Mouse (Mus musculus) cortical plate, adult 2 months (tissue): ENCODE measurements around the gene Igfbp1. TPM values are rescaled to one million over a fixed set of nuclear protein-coding genes. Genes with fewer than 3 reads are reported as not detected.

Experiments
- H3K27ac ChIP-seq: fragments of 200-500 bp; 2 replicates; pipeline ENCODE4 v1.5.1; 2012; ENCODE audit warnings: low read length, control low read depth, inconsistent platforms; ENCODE audit not compliant: insufficient read depth
- H3K4me1 ChIP-seq: fragments of 200-500 bp; 2 replicates; pipeline ENCODE4 v1.6.1; 2011; ENCODE audit warnings: low read length; ENCODE audit not compliant: control insufficient read depth, insufficient read depth
- H3K4me3 ChIP-seq: fragments of 200-500 bp; 2 replicates; pipeline ENCODE4 v1.5.1; 2011; ENCODE audit warnings: mild to moderate bottlenecking, low read length, control low read depth; ENCODE audit not compliant: insufficient read depth
- CTCF ChIP-seq: fragments of 200-500 bp; IDR thresholded peaks from 2 replicates; pipeline ENCODE4 v1.5.1; 2011; ENCODE audit warnings: mild to moderate bottlenecking, control low read depth, low read length; ENCODE audit not compliant: insufficient read depth; ENCODE audit errors: extremely low read depth
- POLR2A ChIP-seq: fragments of 200-500 bp; IDR thresholded peaks from 2 replicates; pipeline ENCODE4 v1.6.1; 2011; ENCODE audit warnings: mild to moderate bottlenecking, low read length, control low read depth; ENCODE audit not compliant: insufficient read depth; ENCODE audit errors: extremely low read depth
- polyA plus RNA-seq: library from polyadenylated mRNA; depleted of rRNA; stranded (reverse); fragments of >200 nt; gene quantifications from 2 replicates; pipeline ENCODE4 v1.2.3, GENCODE M21; 2012

Igfbp1 gene
- polyA plus RNA-seq, 1 experiment: 0.17 TPM

- H3K27ac ChIP-seq: no peak overlapping the region
- 0 out of 2 replicates have a peak, but pooled peaks cover 2% of the 10 kb centered on the region for H3K4me1 ChIP-seq
- no peak for TF ChIP-seq POLR2A
- no peak for TF ChIP-seq CTCF
- no peak overlapping the region for H3K4me3 ChIP-seq
Observed at GRCm38 (mm10) chr11:7226810-7227550, 29.4 kb downstream of the Igfbp1 start.

DNA sequence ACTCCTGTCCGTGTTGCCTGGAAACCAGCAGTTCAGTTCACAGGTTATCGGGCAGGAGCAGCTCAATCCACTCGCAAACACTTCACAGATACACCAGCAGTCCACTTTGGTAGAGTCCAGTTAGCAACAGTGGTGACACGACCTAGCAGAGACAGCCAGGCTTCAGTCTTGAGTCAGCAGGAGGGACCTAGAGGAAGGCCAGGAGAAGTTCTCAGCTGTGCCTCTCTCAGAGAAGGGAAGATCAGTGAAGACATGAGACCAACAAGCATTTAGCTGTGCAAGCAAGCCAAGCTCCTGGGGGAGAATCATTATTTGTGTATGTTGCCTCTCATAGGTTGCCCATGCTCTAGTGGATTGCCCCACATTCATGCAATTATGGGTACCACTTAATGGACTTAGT, 30.5 kb downstream of the Igfbp1 start:
- 0 out of 2 replicates have a peak, but pooled peaks cover 2% of the 10 kb centered on the region for H3K4me1 ChIP-seq
- H3K4me3 ChIP-seq: no peak overlapping the region
- no peak for TF ChIP-seq POLR2A
- TF ChIP-seq CTCF: no peak

GRCm38 (mm10) chr11:7230000-7230399, 32.4 kb downstream of the Igfbp1 start:
- Histone ChIP-seq H3K4me1 (no peaks in the 10 kb centered on the region), H3K27ac (no peak overlapping the region), H3K4me3 (no peak overlapping the region)
- TF ChIP-seq CTCF (no peak), POLR2A (no peak)

More for the DNA sequence above, 30.5 kb downstream of the Igfbp1 start:
- H3K27ac ChIP-seq: no peak overlapping the region

DNA sequence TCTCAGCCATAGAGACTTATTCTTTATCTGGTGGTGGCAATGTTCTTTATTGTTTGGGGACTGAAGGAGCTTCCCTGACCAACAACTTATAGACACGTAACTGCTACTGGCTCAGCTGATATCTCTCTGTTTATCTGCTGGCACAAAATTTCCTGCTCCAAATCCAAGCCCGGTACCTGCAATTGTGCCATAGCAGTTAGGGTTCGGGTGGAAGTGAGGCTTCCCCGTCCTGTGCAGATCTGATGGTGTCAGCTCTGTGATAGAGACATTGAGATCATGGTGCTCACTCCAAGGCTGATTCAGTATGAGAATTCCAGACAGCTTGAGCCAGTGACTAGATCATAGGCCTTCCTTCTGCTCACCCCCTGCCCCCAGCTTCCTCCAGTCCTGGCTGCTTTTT, 34.4 kb downstream of the Igfbp1 start:
- no peak overlapping the region for H3K27ac ChIP-seq
- H3K4me3 ChIP-seq: no peak overlapping the region
- TF ChIP-seq CTCF (no peak), POLR2A (no peak)
- H3K4me1 ChIP-seq: no peaks in the 10 kb centered on the region

DNA sequence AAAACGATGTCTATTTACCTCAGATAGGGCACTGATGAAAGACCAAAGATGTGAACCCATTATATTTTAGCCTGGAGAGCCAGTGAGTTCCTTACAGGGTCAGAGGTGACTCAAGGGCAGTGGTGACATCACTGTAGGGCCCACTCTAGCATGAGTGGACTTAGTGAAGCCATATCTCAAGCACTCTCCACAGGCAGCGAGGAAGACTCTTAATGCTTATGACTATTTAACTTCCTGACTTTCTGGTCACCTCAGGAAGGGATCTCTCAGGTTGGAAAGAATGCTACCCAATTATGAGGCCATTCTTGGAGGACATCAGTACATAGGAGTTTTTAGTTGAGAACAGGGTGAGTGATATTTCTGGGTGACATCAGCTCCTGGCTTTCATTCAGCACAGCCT, 35.8 kb downstream of the Igfbp1 start:
- no peak overlapping the region for H3K4me3 ChIP-seq
- no peaks in the 10 kb centered on the region for H3K4me1 ChIP-seq
- TF ChIP-seq CTCF (no peak), POLR2A (no peak)
- H3K27ac ChIP-seq: no peak overlapping the region

DNA sequence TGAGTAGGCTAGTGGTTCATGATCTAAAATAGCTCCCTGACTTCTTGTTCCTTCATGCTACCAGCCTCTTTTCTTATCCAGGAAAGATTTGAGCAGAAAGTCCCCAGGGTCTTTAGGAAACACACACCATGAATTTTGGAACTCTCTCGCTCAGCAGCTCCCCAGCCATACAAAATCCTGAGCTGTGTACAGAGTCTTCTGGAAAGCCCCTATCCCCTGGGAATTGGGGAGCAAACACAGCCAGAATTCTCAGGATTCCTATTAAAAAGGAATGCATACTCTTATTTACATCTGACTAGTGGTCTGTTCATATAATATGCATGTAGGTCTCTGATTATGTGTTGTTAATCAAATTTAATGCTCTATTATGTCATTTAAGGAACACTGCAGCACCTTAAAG, 36.9 kb downstream of the Igfbp1 start:
- Histone ChIP-seq H3K4me1 (no peaks in the 10 kb centered on the region), H3K27ac (no peak overlapping the region), H3K4me3 (no peak overlapping the region)
- no peak for TF ChIP-seq POLR2A
- TF ChIP-seq CTCF: no peak

DNA sequence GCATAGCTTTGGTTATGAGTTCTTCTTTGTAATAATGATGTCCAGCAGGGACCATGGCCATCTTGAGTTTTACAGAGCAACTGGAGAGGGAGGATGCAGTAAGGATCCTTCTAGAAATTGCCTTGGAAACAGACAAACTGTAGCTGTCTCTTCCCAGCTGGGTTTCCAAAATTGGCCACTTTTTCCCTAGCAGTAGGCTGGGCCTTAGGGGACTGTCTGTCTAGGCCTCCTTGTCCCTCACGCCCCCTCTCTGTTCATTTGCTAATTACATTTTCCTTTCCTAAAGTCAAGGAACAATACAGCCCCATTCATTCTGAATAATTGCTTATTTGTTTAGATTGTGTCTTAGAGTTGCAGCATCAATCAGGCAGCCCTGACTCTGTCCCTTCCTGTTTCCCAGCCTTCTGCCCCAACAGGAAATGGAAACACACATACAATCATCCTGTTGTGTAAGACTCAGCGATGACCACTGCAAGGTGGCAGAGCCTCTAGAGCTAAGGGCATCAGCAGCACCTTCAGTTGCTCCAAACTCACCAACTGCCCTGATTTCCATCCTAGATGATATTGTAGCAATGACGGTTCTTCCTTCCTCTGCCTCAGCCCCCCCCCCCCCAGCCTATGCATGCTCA, 37.5 kb downstream of the Igfbp1 start:
- H3K4me3 ChIP-seq: no peak overlapping the region
- TF ChIP-seq CTCF (no peak), POLR2A (no peak)
- no peak overlapping the region for H3K27ac ChIP-seq
- no peaks in the 10 kb centered on the region for H3K4me1 ChIP-seq

DNA sequence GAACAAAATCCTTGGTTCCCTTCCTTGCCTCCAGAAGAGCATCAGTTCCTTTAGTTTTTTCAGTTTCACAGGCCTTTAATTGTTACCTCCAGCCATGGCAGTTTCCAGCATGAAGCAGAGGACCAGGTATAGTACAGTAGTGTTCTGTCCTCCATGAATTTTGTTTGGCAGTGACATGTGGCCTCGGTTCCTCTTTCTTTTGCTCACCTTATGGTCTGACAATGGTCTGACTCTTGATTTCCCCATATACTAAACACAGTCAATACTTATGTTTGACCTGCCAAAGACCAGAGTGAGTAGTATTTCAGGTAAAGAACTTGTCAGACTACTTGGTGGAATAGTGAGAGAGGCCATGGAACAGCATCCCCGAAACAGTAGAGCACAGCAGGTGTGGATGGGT, 39.2 kb downstream of the Igfbp1 start:
- TF ChIP-seq POLR2A: no peak
- no peak for TF ChIP-seq CTCF
- Histone ChIP-seq H3K4me1 (no peaks in the 10 kb centered on the region), H3K4me3 (no peak overlapping the region), H3K27ac (no peak overlapping the region)

DNA sequence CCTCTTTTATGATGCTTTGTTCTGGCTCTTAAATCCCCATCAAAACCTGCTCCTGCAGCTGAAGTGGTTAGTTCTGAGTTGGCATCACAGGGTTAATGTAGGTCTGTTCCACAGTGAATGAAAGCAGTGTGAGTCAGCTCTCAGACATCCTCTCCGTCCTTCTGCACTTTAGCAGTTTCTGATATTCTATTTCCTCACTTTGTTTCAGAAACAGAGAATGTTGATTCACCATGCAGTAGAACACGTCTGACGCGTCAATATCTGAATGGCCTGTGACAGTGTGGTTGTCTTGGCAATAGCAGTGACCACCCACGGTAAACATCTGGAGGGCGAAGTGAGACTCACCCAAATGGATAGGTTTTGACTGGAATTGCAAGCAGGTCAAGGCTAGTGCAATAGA, 40.1 kb downstream of the Igfbp1 start:
- TF ChIP-seq POLR2A: no peak
- TF ChIP-seq CTCF: no peak

DNA sequence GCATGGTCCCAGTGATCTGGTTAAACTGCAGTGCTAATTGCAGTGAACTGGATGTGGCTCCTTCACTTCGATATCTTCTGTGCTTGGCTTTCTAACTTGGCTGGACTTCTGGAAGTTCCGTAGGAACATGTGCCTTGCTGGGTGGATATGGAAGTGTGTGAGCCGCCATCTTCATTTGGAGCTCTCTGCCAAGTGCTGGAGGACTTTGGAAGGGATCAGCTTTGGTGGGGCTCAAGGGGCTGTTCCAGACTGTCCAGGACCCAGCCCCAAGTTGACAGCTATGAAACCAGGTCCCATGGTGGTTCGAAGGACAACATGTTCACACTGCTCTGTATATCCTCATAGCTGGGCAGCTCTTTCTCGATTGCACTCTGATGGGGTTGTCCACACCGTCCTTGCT, 41.0 kb downstream of the Igfbp1 start:
- Histone ChIP-seq H3K4me3 (no peak overlapping the region), H3K4me1 (no peaks in the 10 kb centered on the region), H3K27ac (no peak overlapping the region)
- TF ChIP-seq POLR2A (no peak), CTCF (no peak)

More for the DNA sequence above, 40.1 kb downstream of the Igfbp1 start:
- H3K4me3 ChIP-seq: no peak overlapping the region
- H3K4me1 ChIP-seq: no peaks in the 10 kb centered on the region
- H3K27ac ChIP-seq: no peak overlapping the region
